Mouse (Mus musculus): ENCODE measurements at regions not wholly inside any gene's neighbourhood (a gene's known extent, or its start where the extent isn't known, plus 50 kb on each side); places are given as distances from the start of the nearest gene placed in this dataset.

GRCm38 (mm10) chr6:31227406-31227805 is 171.1 kb upstream of the Mkln1 start:
- no peak for TF ChIP-seq CTCF (IDR thresholded peaks at IDR 0.05; ENCODE audit: extremely low read depth, insufficient read depth, low read length)
- no peak for TF ChIP-seq POLR2A (IDR thresholded peaks at IDR 0.05; ENCODE audit: extremely low read depth, insufficient read depth, low read length)

All from cortical plate, adult 2 months (tissue).